Mouse (Mus musculus) heart, embryonic 11.5 days (tissue): ENCODE data around the gene Gm37240. TPM values are rescaled to one million over a fixed set of nuclear protein-coding genes. Genes with fewer than 3 reads are reported as not detected.

Source experiments
- ATAC-seq: fragments of 200-750 bp; cut with Nextera tagmentation; replicated peaks from 2 replicates; pipeline ENCODE4 v1.8.0; 2017; ENCODE audit warnings: moderate library complexity; ENCODE audit not compliant: insufficient number of reproducible peaks, low FRiP score, low TSS enrichment
- H3K27ac ChIP-seq: fragments of 300-500 bp; sonication (generic); 2 replicates; pipeline ENCODE4 v1.5.1; 2014; ENCODE audit warnings: mild to moderate bottlenecking, low read depth, low read length
- H3K27me3 ChIP-seq: fragments of 300-500 bp; sonication (generic); 2 replicates; pipeline ENCODE4 v1.6.1; 2014; ENCODE audit warnings: mild to moderate bottlenecking, low read length, mixed read lengths; ENCODE audit not compliant: control insufficient read depth, insufficient read depth
- H3K36me3 ChIP-seq: fragments of 300-500 bp; sonication (generic); 2 replicates; pipeline ENCODE4 v1.6.1; 2014; ENCODE audit warnings: mild to moderate bottlenecking, low read length, moderate library complexity, mixed read lengths; ENCODE audit not compliant: control insufficient read depth, insufficient read depth
- H3K4me1 ChIP-seq: fragments of 300-500 bp; sonication (generic); 2 replicates; pipeline ENCODE4 v1.6.1; 2014; ENCODE audit warnings: low read length; ENCODE audit not compliant: control insufficient read depth, insufficient read depth
- H3K4me2 ChIP-seq: fragments of 300-500 bp; sonication (generic); 2 replicates; pipeline ENCODE4 v1.6.1; 2014; ENCODE audit warnings: mild to moderate bottlenecking, moderate library complexity
- H3K4me3 ChIP-seq: fragments of 300-500 bp; sonication (generic); 2 replicates; pipeline ENCODE4 v1.5.1; 2014; ENCODE audit warnings: low read depth, low read length
- H3K9ac ChIP-seq: fragments of 300-500 bp; sonication (generic); 2 replicates; pipeline ENCODE4 v1.6.1; 2014; ENCODE audit warnings: mild to moderate bottlenecking, low read depth, low read length, moderate library complexity
- H3K9me3 ChIP-seq: fragments of 300-500 bp; sonication (generic); replicated peaks from 2 replicates; pipeline ENCODE4 v1.6.1; 2016; ENCODE audit warnings: low read length; ENCODE audit not compliant: control insufficient read depth
- WGBS: fragments of 180-500 bp; shearing (Covaris S2); extraction: QIAGEN DNeasy Blood & Tissue Kit; methylation state at CpG from one replicate; pipeline ENCODE4 v1.1.7; 2014; ENCODE audit not compliant: insufficient replicate concordance; 5-methylcytosine and 5-hydroxymethylcytosine counted together
- polyA plus RNA-seq: library from polyadenylated mRNA; unstranded; fragments of >200 nt; fragmentation: Nextera tagmentation; extraction: Ambion mirVana; gene quantifications from 2 replicates; pipeline ENCODE4 v1.2.1, GENCODE M21; 2014

Gm37240 gene
- polyA plus RNA-seq, 1 experiment from 2014 or later = 4.5 TPM

DNA sequence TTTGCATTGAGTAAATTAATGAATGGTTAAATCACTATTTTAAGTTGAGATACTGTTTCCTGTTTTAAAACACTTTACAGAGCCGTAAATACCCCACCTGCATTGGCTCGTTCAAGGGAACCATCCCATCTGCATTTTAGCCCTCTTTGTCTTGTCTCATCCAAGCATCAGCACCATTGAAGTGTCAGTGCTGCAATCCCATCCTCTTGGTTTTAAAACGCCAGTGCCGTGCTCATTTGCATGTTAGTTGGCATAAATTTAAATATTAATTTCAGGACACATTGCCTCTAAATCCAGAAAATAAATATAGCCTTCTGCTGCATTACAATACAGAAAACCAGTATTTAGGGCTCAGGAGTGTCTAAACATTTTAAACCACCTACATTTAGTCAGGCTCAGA, 391.2 kb downstream of the Gm37240 start:
- 68% methylated on average over 4 of the region's 4 CpGs for WGBS
- no peaks in the 10 kb centered on the region for H3K4me1 ChIP-seq
- H3K9ac ChIP-seq = no peak overlapping the region
- H3K36me3 ChIP-seq = no peaks in the 10 kb centered on the region
- no peaks in the 10 kb centered on the region for H3K27me3 ChIP-seq
- no peaks in the 10 kb centered on the region for H3K9me3 ChIP-seq
- H3K4me3 ChIP-seq = no peak overlapping the region
- H3K4me2 ChIP-seq = no peak overlapping the region
- H3K27ac ChIP-seq = no peak overlapping the region
- ATAC-seq = no peak

DNA sequence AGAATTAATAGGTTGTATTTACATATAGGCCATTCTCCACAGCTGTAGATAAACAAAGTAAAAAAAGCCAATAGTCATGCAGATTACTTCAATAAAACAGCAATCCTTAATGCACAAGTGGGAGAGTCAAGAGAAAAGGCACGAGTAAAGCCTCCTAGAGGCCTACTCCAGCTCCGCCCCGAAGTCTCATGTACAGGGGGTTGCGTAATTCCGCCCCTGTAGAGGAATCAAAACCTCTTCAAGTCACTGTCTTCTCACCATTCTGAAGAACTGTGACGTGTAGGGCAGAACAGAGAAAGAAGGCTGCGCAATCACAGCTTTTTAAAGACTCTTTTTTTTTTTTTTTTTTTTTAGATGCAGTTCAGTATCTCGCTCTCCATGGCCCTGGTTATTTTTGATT, 393.5 kb downstream of the Gm37240 start:
- no peaks in the 10 kb centered on the region for H3K27me3 ChIP-seq
- 80% methylated on average over 8 of the region's 8 CpGs for WGBS
- no peak for ATAC-seq
- no peak overlapping the region for H3K4me3 ChIP-seq
- H3K9me3 ChIP-seq = no peaks in the 10 kb centered on the region
- no peaks in the 10 kb centered on the region for H3K4me1 ChIP-seq
- H3K36me3 ChIP-seq = no peaks in the 10 kb centered on the region
- H3K27ac ChIP-seq = no peak overlapping the region
- no peak overlapping the region for H3K9ac ChIP-seq
- H3K4me2 ChIP-seq = no peak overlapping the region

DNA sequence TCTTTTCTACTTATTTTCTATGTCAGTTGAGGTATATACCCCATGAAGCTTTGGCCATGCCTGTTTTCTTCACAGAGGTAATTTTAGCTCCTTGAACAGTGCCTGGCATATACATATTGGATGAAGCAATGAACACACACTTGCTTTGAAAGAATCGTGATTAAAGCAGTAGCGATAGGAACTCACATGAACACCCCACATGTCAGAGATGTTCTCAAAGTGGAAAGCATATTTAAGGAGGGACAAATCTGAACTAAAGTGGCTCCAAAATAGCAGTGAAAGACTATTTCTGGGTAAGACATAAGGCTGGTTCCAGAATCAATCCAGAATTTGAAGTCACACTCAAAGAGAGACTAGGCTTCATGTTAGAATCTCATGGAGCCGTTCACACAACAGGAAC, 397.1 kb downstream of the Gm37240 start:
- Histone ChIP-seq H3K9ac (no peak overlapping the region), H3K36me3 (no peaks in the 10 kb centered on the region), H3K27ac (no peak overlapping the region), H3K9me3 (no peaks in the 10 kb centered on the region), H3K27me3 (no peaks in the 10 kb centered on the region), H3K4me3 (no peak overlapping the region), H3K4me2 (no peak overlapping the region), H3K4me1 (no peaks in the 10 kb centered on the region)
- no peak for ATAC-seq
- 79% methylated on average over 3 of the region's 3 CpGs for WGBS

DNA sequence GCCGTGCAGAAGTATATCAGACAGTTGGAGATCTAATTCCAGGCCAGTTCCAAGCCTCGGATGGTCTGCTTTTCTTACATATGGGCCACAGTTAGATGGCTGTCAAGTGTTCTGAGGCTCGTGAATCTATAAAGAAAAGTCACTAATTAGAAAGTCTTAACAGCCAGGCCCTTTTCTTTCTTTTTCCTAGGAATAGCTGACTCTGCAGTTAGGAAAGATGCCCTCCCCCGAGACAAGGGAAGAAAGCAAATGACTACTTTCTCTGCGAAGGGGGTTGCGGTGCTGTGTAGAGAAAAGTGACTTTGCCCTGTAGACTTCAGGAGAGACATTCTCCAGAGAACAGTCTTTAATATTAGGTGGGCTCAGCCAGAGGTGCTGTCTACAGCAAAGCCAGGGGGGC, 399.9 kb downstream of the Gm37240 start:
- Histone ChIP-seq H3K27ac (no peak overlapping the region), H3K4me3 (no peak overlapping the region), H3K4me2 (no peak overlapping the region), H3K9me3 (no peaks in the 10 kb centered on the region), H3K9ac (no peak overlapping the region), H3K36me3 (no peaks in the 10 kb centered on the region), H3K4me1 (no peaks in the 10 kb centered on the region), H3K27me3 (no peaks in the 10 kb centered on the region)
- no peak for ATAC-seq
- 77% methylated on average over 6 of the region's 6 CpGs for WGBS

DNA sequence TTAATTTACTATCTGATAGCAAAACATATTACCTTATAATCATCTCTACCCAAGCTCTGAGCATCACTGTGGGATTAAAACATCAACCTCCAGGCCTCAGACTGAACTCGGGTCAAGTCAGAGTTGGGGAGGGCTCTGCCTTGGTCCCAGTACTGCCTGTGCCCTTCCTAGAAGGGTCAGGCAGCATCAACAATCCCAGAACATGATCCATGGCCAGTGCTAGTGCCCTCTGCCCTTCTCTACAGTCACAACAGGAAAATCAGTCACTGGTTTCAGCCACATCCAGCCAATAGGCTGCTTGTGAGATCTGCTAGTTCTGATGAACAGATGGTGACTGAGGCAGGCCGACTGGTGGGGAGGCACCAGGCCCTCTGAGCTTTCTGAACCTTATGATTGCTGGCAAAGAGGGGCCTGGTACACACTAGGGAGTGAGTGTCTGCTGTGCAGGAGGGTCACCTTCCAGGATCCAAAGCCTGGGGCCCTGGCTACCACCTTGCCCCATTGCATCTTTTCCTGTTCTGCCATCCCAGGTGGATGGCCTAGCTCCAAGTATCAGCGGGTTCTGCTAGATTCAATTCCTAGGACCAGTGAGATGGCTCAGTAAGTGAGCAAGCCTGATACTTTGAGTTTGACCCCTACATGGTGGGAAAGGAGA, 401.7 kb downstream of the Gm37240 start:
- Histone ChIP-seq H3K4me3 (no peak overlapping the region), H3K36me3 (no peaks in the 10 kb centered on the region), H3K27ac (no peak overlapping the region), H3K4me2 (no peak overlapping the region), H3K9ac (no peak overlapping the region), H3K9me3 (no peaks in the 10 kb centered on the region), H3K27me3 (no peaks in the 10 kb centered on the region), H3K4me1 (no peaks in the 10 kb centered on the region)
- ATAC-seq = no peak
- 68% methylated on average over 3 of the region's 3 CpGs for WGBS

DNA sequence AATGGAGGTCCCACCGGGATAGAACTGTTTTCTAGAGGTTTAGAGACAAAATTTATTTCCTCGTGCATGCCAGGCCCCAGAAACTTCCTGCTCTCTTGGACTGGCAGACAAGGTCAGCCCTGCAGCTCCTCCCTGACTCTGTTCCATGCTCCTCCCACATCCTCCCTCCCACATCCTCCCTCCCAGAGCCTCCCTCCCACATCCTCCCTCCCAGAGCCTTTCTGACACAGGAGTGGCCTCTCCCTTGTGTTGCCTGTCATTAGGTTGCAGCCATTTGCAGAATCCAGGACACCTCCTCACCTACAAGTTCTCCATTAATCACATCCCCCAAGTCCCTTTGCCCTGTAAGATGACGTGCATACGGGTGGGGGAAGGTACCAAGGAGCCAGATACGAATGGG, 404.7 kb downstream of the Gm37240 start:
- H3K36me3 ChIP-seq = no peaks in the 10 kb centered on the region
- no peak overlapping the region for H3K4me3 ChIP-seq
- no peaks in the 10 kb centered on the region for H3K9me3 ChIP-seq
- no peak overlapping the region for H3K27ac ChIP-seq
- ATAC-seq = peak; percentile 68; the same call in 1 of the 2 replicates
- WGBS = 51% methylated on average over 5 of the region's 5 CpGs
- no peaks in the 10 kb centered on the region for H3K27me3 ChIP-seq
- no peak overlapping the region for H3K9ac ChIP-seq
- H3K4me1 ChIP-seq = no peaks in the 10 kb centered on the region
- H3K4me2 ChIP-seq = no peak overlapping the region

DNA sequence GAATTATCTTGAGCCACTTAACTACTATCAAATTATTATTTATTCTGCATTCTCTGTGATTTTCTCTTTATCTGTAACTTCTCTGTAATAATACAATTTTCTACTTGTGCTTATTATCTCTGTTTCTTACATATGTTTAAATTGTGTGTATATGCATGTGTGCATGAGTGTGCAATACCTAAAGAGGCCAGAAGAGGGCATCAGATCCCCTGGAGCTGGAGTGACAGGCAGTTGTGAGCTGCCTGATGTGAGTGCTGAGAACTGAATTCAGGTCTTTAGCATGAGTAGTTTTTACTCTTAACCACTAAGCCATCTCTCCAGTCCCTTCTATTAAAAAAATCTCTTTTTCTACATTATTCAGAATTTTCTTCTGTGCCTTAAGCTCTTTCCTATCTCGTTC, 406.7 kb downstream of the Gm37240 start:
- Histone ChIP-seq H3K4me2 (no peak overlapping the region), H3K4me3 (no peak overlapping the region), H3K27me3 (no peaks in the 10 kb centered on the region), H3K9ac (no peak overlapping the region), H3K9me3 (no peaks in the 10 kb centered on the region), H3K4me1 (no peaks in the 10 kb centered on the region), H3K27ac (no peak overlapping the region), H3K36me3 (no peaks in the 10 kb centered on the region)
- WGBS = 83% methylated on average over 1 of the region's 1 CpGs
- no peak for ATAC-seq

DNA sequence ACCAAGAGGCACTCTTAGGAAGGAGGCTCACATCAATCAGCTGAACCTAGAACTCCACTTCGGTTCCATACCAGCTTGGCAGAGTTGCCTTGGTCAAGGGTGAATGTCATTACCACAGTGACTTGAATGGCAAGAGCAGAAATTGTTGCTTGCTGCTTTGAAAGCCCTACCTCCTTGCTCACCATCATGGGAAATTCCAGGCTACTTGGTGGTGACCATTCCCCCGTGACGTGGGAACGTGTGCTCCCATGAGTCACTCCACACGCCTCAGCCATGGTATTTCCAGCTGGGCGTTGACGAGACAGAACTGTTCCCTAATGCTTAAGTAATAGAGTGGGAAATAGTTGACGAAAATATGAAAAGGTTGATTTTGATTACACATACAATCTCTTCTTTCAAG, 408.6 kb downstream of the Gm37240 start:
- Histone ChIP-seq H3K27me3 (no peaks in the 10 kb centered on the region), H3K4me2 (no peak overlapping the region), H3K9ac (no peak overlapping the region), H3K9me3 (no peaks in the 10 kb centered on the region), H3K36me3 (no peaks in the 10 kb centered on the region), H3K27ac (no peak overlapping the region), H3K4me3 (no peak overlapping the region), H3K4me1 (no peaks in the 10 kb centered on the region)
- ATAC-seq = no peak
- 85% methylated on average over 8 of the region's 8 CpGs for WGBS

DNA sequence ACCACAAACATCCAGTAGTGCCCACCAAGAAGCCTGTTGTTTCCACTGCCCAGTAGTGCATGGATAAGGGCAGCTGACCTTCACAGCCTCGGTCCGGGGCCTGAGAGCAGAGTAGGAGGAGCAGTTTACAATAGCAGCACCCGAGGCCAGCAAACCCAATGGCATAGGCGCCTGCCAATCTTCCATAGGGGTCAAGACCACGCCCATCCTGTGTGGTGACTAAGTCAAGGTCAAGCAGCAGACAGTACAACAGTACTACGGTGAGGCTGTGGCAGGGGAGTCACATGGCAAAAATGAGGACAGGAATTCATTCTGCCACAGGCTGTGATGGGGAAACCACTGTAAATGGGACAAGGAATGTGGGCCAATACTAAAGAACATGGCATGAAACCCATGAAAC, 417.6 kb downstream of the Gm37240 start:
- H3K36me3 ChIP-seq = no peaks in the 10 kb centered on the region
- no peak overlapping the region for H3K4me2 ChIP-seq
- H3K4me3 ChIP-seq = no peak overlapping the region
- H3K9ac ChIP-seq = no peak overlapping the region
- no peaks in the 10 kb centered on the region for H3K27me3 ChIP-seq
- 67% methylated on average over 6 of the region's 6 CpGs for WGBS
- H3K27ac ChIP-seq = no peak overlapping the region
- H3K4me1 ChIP-seq = peaks cover 4% of the 10 kb centered on the region; the same call in 1 of the 2 replicates
- ATAC-seq = no peak
- no peaks in the 10 kb centered on the region for H3K9me3 ChIP-seq
